Mouse (Mus musculus) midbrain, embryonic 16.5 days (tissue): ENCODE measurements at regions not wholly inside any gene's neighbourhood (a gene's known extent, or its start where the extent isn't known, plus 50 kb on each side); places are given as distances from the start of the nearest gene placed in this dataset.
"Not testable (repeated sequence)": the region's sequence is repeated elsewhere in the genome, so short reads cannot be mapped to it uniquely, and the experiment has no call there.

Source experiments
- ATAC-seq: fragments of 200-750 bp; cut with Nextera tagmentation; 2 replicates; pipeline ENCODE4 v1.8.0; 2017; ENCODE audit warnings: moderate TSS enrichment
- H3K27ac ChIP-seq: fragments of 300-500 bp; sonication (generic); 2 replicates; pipeline ENCODE4 v1.5.1; 2014; ENCODE audit warnings: mild to moderate bottlenecking, low read length, mixed read lengths
- H3K27me3 ChIP-seq: fragments of 300-500 bp; sonication (generic); 2 replicates; pipeline ENCODE4 v1.6.1; 2014; ENCODE audit warnings: low read depth, low read length, mixed read lengths; ENCODE audit not compliant: control insufficient read depth, insufficient read depth
- H3K36me3 ChIP-seq: fragments of 300-500 bp; sonication (generic); 2 replicates; pipeline ENCODE4 v1.6.1; 2014; ENCODE audit warnings: mild to moderate bottlenecking, low read length, moderate library complexity, mixed read lengths; ENCODE audit not compliant: control insufficient read depth, insufficient read depth
- H3K4me1 ChIP-seq: fragments of 300-500 bp; sonication (generic); 2 replicates; pipeline ENCODE4 v1.6.1; 2014; ENCODE audit warnings: mild to moderate bottlenecking, low read length, mixed read lengths; ENCODE audit not compliant: control insufficient read depth, insufficient read depth
- H3K4me2 ChIP-seq: fragments of 300-500 bp; sonication (generic); 2 replicates; pipeline ENCODE4 v1.6.1; 2014; ENCODE audit warnings: mild to moderate bottlenecking, low read length, mixed read lengths
- H3K4me3 ChIP-seq: fragments of 300-500 bp; sonication (generic); 2 replicates; pipeline ENCODE4 v1.5.1; 2014; ENCODE audit warnings: low read depth, mild to moderate bottlenecking, low read length, moderate library complexity, mixed read lengths
- H3K9ac ChIP-seq: fragments of 300-500 bp; sonication (generic); 2 replicates; pipeline ENCODE4 v1.6.1; 2014; ENCODE audit warnings: low read depth, low read length, mixed read lengths
- H3K9me3 ChIP-seq: fragments of 300-500 bp; sonication (generic); replicated peaks from 2 replicates; pipeline ENCODE4 v1.6.1; 2014; ENCODE audit warnings: mild to moderate bottlenecking, low read length, mixed read lengths; ENCODE audit not compliant: control insufficient read depth, poor library complexity, severe bottlenecking
- WGBS: fragments of 180-500 bp; shearing (Covaris S2); extraction: QIAGEN DNeasy Blood & Tissue Kit; methylation state at CpG from one replicate; pipeline ENCODE4 v1.1.7; 2014; 5-methylcytosine and 5-hydroxymethylcytosine counted together

- no peak for ATAC-seq
- 86% methylated on average over 1 of the region's 1 CpGs for WGBS
Measured at GRCm38 (mm10) chr17:91733927-91734324, 641.1 kb upstream of the Nrxn1 start.

GRCm38 (mm10) chr17:91733174-91733926 lies 640.5 kb upstream of the Nrxn1 start:
- H3K9me3 ChIP-seq = no peaks in the 10 kb centered on the region
- H3K36me3 ChIP-seq = no peaks in the 10 kb centered on the region
- H3K27me3 ChIP-seq = no peaks in the 10 kb centered on the region
- no peaks in the 10 kb centered on the region for H3K4me1 ChIP-seq
- WGBS = 96% methylated on average over 2 of the region's 2 CpGs
- no peak overlapping the region for H3K9ac ChIP-seq
- H3K4me2 ChIP-seq = no peak overlapping the region
- H3K27ac ChIP-seq = no peak overlapping the region
- ATAC-seq = no peak
- no peak overlapping the region for H3K4me3 ChIP-seq

More at GRCm38 (mm10) chr17:91733927-91734324, 641.1 kb upstream of the Nrxn1 start:
- H3K4me1 ChIP-seq = no peaks in the 10 kb centered on the region
- H3K9me3 ChIP-seq = no peaks in the 10 kb centered on the region
- H3K9ac ChIP-seq = no peak overlapping the region
- H3K4me3 ChIP-seq = no peak overlapping the region
- no peaks in the 10 kb centered on the region for H3K36me3 ChIP-seq
- H3K27ac ChIP-seq = no peak overlapping the region
- H3K4me2 ChIP-seq = no peak overlapping the region
- H3K27me3 ChIP-seq = no peaks in the 10 kb centered on the region

GRCm38 (mm10) chr17:91710412-91710811 lies 617.5 kb upstream of the Nrxn1 start:
- Histone ChIP-seq H3K27me3 (no peaks in the 10 kb centered on the region), H3K27ac (no peak overlapping the region), H3K4me2 (no peak overlapping the region), H3K9me3 (no peaks in the 10 kb centered on the region), H3K9ac (no peak overlapping the region), H3K4me1 (no peaks in the 10 kb centered on the region), H3K36me3 (no peaks in the 10 kb centered on the region), H3K4me3 (no peak overlapping the region)
- ATAC-seq = no peak

GRCm38 (mm10) chr17:91691063-91691462 lies 598.2 kb upstream of the Nrxn1 start:
- Histone ChIP-seq H3K9me3 (no peaks in the 10 kb centered on the region), H3K9ac (no peak overlapping the region), H3K4me2 (no peak overlapping the region), H3K27me3 (no peaks in the 10 kb centered on the region), H3K36me3 (no peaks in the 10 kb centered on the region), H3K4me3 (no peak overlapping the region), H3K4me1 (no peaks in the 10 kb centered on the region), H3K27ac (no peak overlapping the region)
- WGBS = 81% methylated on average over 4 of the region's 4 CpGs
- ATAC-seq = no peak

GRCm38 (mm10) chr17:91657449-91657848 lies 564.6 kb upstream of the Nrxn1 start:
- no peaks in the 10 kb centered on the region for H3K27me3 ChIP-seq
- H3K9ac ChIP-seq = no peak overlapping the region
- H3K36me3 ChIP-seq = no peaks in the 10 kb centered on the region
- no peaks in the 10 kb centered on the region for H3K4me1 ChIP-seq
- H3K27ac ChIP-seq = no peak overlapping the region
- no peaks in the 10 kb centered on the region for H3K9me3 ChIP-seq
- H3K4me3 ChIP-seq = no peak overlapping the region
- ATAC-seq = 0 out of 2 replicates have a peak, but pooled peaks have one; percentile 25
- H3K4me2 ChIP-seq = no peak overlapping the region

- H3K4me2 ChIP-seq = no peak overlapping the region
- H3K4me1 ChIP-seq = no peaks in the 10 kb centered on the region
- H3K9me3 ChIP-seq = no peaks in the 10 kb centered on the region
- no peak overlapping the region for H3K9ac ChIP-seq
- no peak overlapping the region for H3K4me3 ChIP-seq
- H3K27ac ChIP-seq = no peak overlapping the region
- no peaks in the 10 kb centered on the region for H3K27me3 ChIP-seq
- no peaks in the 10 kb centered on the region for H3K36me3 ChIP-seq
- no peak for ATAC-seq
Measured at GRCm38 (mm10) chr17:91657036-91657435, 564.2 kb upstream of the Nrxn1 start.

- Histone ChIP-seq H3K4me2 (no peak overlapping the region), H3K9ac (no peak overlapping the region), H3K4me1 (no peaks in the 10 kb centered on the region), H3K36me3 (no peaks in the 10 kb centered on the region), H3K9me3 (no peaks in the 10 kb centered on the region), H3K27me3 (no peaks in the 10 kb centered on the region), H3K4me3 (no peak overlapping the region), H3K27ac (no peak overlapping the region)
- ATAC-seq = no peak
Measured at GRCm38 (mm10) chr17:91631915-91632314, 539.0 kb upstream of the Nrxn1 start.

- not testable (repeated sequence) for H3K27me3 ChIP-seq, H3K9ac ChIP-seq, ATAC-seq, H3K4me3 ChIP-seq, H3K9me3 ChIP-seq, H3K36me3 ChIP-seq, H3K27ac ChIP-seq, H3K4me2 ChIP-seq, H3K4me1 ChIP-seq
- 90% methylated on average over 5 of the region's 5 CpGs for WGBS
Measured at GRCm38 (mm10) chr17:91614175-91614574, 521.3 kb upstream of the Nrxn1 start.

GRCm38 (mm10) chr17:91589120-91589519 lies 496.2 kb upstream of the Nrxn1 start:
- H3K27me3 ChIP-seq = no peaks in the 10 kb centered on the region
- no peak overlapping the region for H3K9ac ChIP-seq
- ATAC-seq = no peak
- H3K4me3 ChIP-seq = no peak overlapping the region
- no peak overlapping the region for H3K27ac ChIP-seq
- no peaks in the 10 kb centered on the region for H3K9me3 ChIP-seq
- H3K4me1 ChIP-seq = no peaks in the 10 kb centered on the region
- no peaks in the 10 kb centered on the region for H3K36me3 ChIP-seq
- H3K4me2 ChIP-seq = no peak overlapping the region
